Mouse (Mus musculus) limb, embryonic 14.5 days (tissue): Measurements from ENCODE around the gene Mtmr3. TPM values are rescaled to one million over a fixed set of nuclear protein-coding genes. Genes with fewer than 3 reads are reported as not detected.

Experiments used
- ATAC-seq: fragments of 200-750 bp; cut with Nextera tagmentation; 2 replicates; pipeline ENCODE4 v1.8.0; 2017; ENCODE audit warnings: low read depth, moderate number of reproducible peaks, moderate TSS enrichment; ENCODE audit not compliant: low FRiP score
- DNase-seq: peaks from one replicate; pipeline ENCODE4 v3.0.0-alpha.2; 2015; ENCODE audit warnings: low spot score
- H3K27ac ChIP-seq: fragments of 300-500 bp; sonication (generic); replicated peaks from 2 replicates; pipeline ENCODE4 v1.5.1; 2014; ENCODE audit warnings: low read depth, mild to moderate bottlenecking, low read length, moderate library complexity, mixed read lengths
- H3K27me3 ChIP-seq: fragments of 300-500 bp; sonication (generic); 2 replicates; pipeline ENCODE4 v1.6.1; 2014; ENCODE audit warnings: low read length, mixed read lengths; ENCODE audit not compliant: control insufficient read depth, insufficient read depth
- H3K36me3 ChIP-seq: fragments of 300-500 bp; sonication (generic); 2 replicates; pipeline ENCODE4 v1.6.1; 2014; ENCODE audit warnings: mild to moderate bottlenecking, low read length, moderate library complexity, mixed read lengths; ENCODE audit not compliant: control insufficient read depth, insufficient read depth
- H3K4me1 ChIP-seq: fragments of 300-500 bp; sonication (generic); 2 replicates; pipeline ENCODE4 v1.6.1; 2014; ENCODE audit warnings: antibody characterized with exemption, low read length, mixed read lengths; ENCODE audit not compliant: control insufficient read depth, insufficient read depth
- H3K4me2 ChIP-seq: fragments of 300-500 bp; sonication (generic); replicated peaks from 2 replicates; pipeline ENCODE4 v1.6.1; 2014; ENCODE audit warnings: low read depth, mild to moderate bottlenecking, low read length, moderate library complexity; ENCODE audit not compliant: severe bottlenecking
- H3K4me3 ChIP-seq: fragments of 300-500 bp; sonication (generic); replicated peaks from 2 replicates; pipeline ENCODE4 v1.5.1; 2014; ENCODE audit warnings: low read length
- H3K9ac ChIP-seq: fragments of 300-500 bp; sonication (generic); 2 replicates; pipeline ENCODE4 v1.6.1; 2014; ENCODE audit warnings: mild to moderate bottlenecking, low read depth, low read length, moderate library complexity; ENCODE audit not compliant: severe bottlenecking
- H3K9me3 ChIP-seq: fragments of 300-500 bp; sonication (generic); 2 replicates; pipeline ENCODE4 v1.6.1; 2016; ENCODE audit warnings: low read length; ENCODE audit not compliant: control insufficient read depth
- POLR2A ChIP-seq: fragments of 200-500 bp; IDR thresholded peaks from 2 replicates; pipeline ENCODE4 v1.8.0; 2012; ENCODE audit warnings: inconsistent platforms, mild to moderate bottlenecking, moderate library complexity, borderline replicate concordance; ENCODE audit not compliant: insufficient read depth, insufficient read length; ENCODE audit errors: extremely low read depth
- WGBS: fragments of 180-500 bp; shearing (Covaris S2); extraction: QIAGEN DNeasy Blood & Tissue Kit; methylation state at CpG from one replicate; pipeline ENCODE4 v1.1.7; 2014; 5-methylcytosine and 5-hydroxymethylcytosine counted together
- polyA plus RNA-seq, 2 experiments: library from polyadenylated mRNA; depleted of rRNA in 1 of 2; stranded (reverse) in 1 of 2; unstranded in 1 of 2; fragments of >200 nt; fragmentation: Nextera tagmentation in 1 of 2; extraction: Ambion mirVana in 1 of 2; gene quantifications; 2 replicates each; pipeline versions ENCODE4 v1.2.1 to v1.2.3; 2012 to 2014

Gene Mtmr3
- polyA plus RNA-seq, 2 experiments: 29.4 to 33.9 TPM

- Histone ChIP-seq H3K4me3 (no peak overlapping the region), H3K27me3 (no peaks in the 10 kb centered on the region), H3K4me2 (no peak overlapping the region), H3K27ac (no peak overlapping the region), H3K9me3 (no peaks in the 10 kb centered on the region), H3K36me3 (peaks cover 44% of the 10 kb centered on the region), H3K4me1 (no peaks in the 10 kb centered on the region), H3K9ac (no peak overlapping the region)
- WGBS: 80% methylated on average over 7 of the region's 7 CpGs
- DNase-seq (no peak), ATAC-seq (no peak)
- no peak for TF ChIP-seq POLR2A
Measured at GRCm38 (mm10) chr11:4518981-4519380, 75.7 kb downstream of the Mtmr3 start.

- no peak for TF ChIP-seq POLR2A
- H3K4me1 ChIP-seq: no peaks in the 10 kb centered on the region
- ATAC-seq (no peak), DNase-seq (no peak)
- peaks cover 60% of the 10 kb centered on the region for H3K36me3 ChIP-seq
- no peak overlapping the region for H3K4me3 ChIP-seq
- H3K9me3 ChIP-seq: no peaks in the 10 kb centered on the region
- H3K27me3 ChIP-seq: no peaks in the 10 kb centered on the region
- H3K4me2 ChIP-seq: no peak overlapping the region
- 86% methylated on average over 2 of the region's 2 CpGs for WGBS
- H3K27ac ChIP-seq: no peak overlapping the region
- H3K9ac ChIP-seq: no peak overlapping the region
Measured at GRCm38 (mm10) chr11:4507421-4507820, 87.2 kb downstream of the Mtmr3 start.

GRCm38 (mm10) chr11:4506486-4506885 is 88.2 kb downstream of the Mtmr3 start:
- no peaks in the 10 kb centered on the region for H3K4me1 ChIP-seq
- no peak for TF ChIP-seq POLR2A
- ATAC-seq (no peak), DNase-seq (no peak)
- H3K36me3 ChIP-seq: peaks cover 65% of the 10 kb centered on the region
- H3K4me3 ChIP-seq: no peak overlapping the region
- no peaks in the 10 kb centered on the region for H3K9me3 ChIP-seq
- no peaks in the 10 kb centered on the region for H3K27me3 ChIP-seq
- H3K9ac ChIP-seq: no peak overlapping the region
- H3K4me2 ChIP-seq: no peak overlapping the region
- H3K27ac ChIP-seq: no peak overlapping the region
- WGBS: 88% methylated on average over 2 of the region's 2 CpGs

- ATAC-seq (no peak), DNase-seq (peak; percentile 9)
- no peaks in the 10 kb centered on the region for H3K4me1 ChIP-seq
- H3K9me3 ChIP-seq: no peaks in the 10 kb centered on the region
- WGBS: 57% methylated on average over 2 of the region's 2 CpGs
- no peaks in the 10 kb centered on the region for H3K27me3 ChIP-seq
- no peak for TF ChIP-seq POLR2A
- no peak overlapping the region for H3K27ac ChIP-seq
- H3K36me3 ChIP-seq: peaks cover 70% of the 10 kb centered on the region
- no peak overlapping the region for H3K4me3 ChIP-seq
- no peak overlapping the region for H3K4me2 ChIP-seq
- H3K9ac ChIP-seq: no peak overlapping the region
Measured at GRCm38 (mm10) chr11:4502206-4502605, 92.5 kb downstream of the Mtmr3 start.

- H3K4me3 ChIP-seq: no peak overlapping the region
- DNase-seq (no peak), ATAC-seq (no peak)
- no peak for TF ChIP-seq POLR2A
- no peak overlapping the region for H3K27ac ChIP-seq
- H3K36me3 ChIP-seq: peaks cover 78% of the 10 kb centered on the region
- no peaks in the 10 kb centered on the region for H3K27me3 ChIP-seq
- no peaks in the 10 kb centered on the region for H3K4me1 ChIP-seq
- no peak overlapping the region for H3K9ac ChIP-seq
- no peak overlapping the region for H3K4me2 ChIP-seq
- WGBS: 93% methylated on average over 4 of the region's 4 CpGs
- H3K9me3 ChIP-seq: no peaks in the 10 kb centered on the region
Measured at GRCm38 (mm10) chr11:4500826-4501225, 93.8 kb downstream of the Mtmr3 start.

GRCm38 (mm10) chr11:4500261-4500660 is 94.4 kb downstream of the Mtmr3 start:
- Histone ChIP-seq H3K9me3 (no peaks in the 10 kb centered on the region), H3K27ac (no peak overlapping the region), H3K4me3 (no peak overlapping the region), H3K4me1 (no peaks in the 10 kb centered on the region), H3K9ac (no peak overlapping the region), H3K36me3 (peaks cover 77% of the 10 kb centered on the region), H3K4me2 (no peak overlapping the region), H3K27me3 (no peaks in the 10 kb centered on the region)
- no peak for ATAC-seq
- TF ChIP-seq POLR2A: no peak
- 91% methylated on average over 1 of the region's 1 CpGs for WGBS
- DNase-seq: no peak
